Mouse (Mus musculus): ENCODE measurements around the gene Als2.

The Als2 gene

DNA sequence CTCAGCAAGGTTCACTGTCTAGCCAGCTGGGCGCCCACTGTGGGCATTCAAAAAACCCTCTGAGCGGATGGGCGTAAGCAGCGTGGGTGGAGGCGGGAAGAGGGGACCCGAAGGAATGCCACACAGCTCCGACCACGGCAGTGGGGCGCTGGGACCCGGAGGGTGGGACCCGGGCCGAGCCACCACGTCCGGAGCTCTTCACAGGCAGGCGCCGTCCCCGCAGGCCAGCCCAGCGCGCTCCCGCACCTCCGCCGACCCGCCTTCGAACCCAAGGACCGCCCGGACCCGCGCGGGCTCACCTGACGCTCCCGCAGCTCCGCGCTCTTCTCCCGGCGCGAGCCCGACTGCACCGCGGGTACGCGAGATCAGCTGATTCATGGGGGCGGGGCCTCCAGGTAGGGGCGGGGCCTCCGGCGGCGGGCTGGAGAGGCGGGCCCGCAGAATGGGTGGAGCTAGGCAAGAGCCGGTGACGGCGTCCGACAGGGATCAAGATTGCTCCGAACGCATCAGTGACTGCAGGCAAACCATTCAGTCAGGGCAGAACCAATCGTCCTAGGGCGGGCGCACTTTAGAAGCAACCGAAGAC is at the start of gene Als2:
Als2 (minus strand) TSS at position 376 of the 586 bp plus-strand sequence.
- peak; percentile 96 for DNase-seq (ENCODE audit: extremely low read depth, insufficient read length, low spot score)

DNA sequence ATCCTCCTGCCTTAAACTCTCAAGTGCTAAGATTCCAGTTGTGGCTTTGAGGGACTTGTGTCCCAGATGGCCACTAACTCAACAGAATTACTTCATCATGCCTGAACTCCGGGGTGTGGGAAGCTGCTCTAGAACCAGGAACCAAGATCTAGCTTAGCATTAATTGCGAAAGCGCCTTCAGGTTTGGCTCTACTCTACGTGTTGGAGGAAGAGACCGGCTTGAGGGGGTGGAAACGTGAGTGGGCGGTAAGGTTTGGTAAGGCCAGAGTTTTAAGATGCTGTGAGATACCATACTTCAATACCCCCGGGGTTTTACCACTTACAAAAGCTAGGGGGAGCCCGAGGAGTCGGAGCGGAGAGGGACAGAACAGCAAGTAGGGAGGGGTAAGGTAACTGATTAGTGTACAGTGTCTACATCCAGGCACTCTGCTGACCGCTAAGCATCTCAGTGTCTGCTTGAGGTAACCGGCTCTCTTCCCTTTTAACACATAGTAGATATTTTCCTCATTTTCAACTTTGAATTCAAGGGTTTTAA is 49.4 kb upstream of the Als2 start:
- no peak for DNase-seq (ENCODE audit: extremely low read depth, insufficient read length, low spot score)

DNA sequence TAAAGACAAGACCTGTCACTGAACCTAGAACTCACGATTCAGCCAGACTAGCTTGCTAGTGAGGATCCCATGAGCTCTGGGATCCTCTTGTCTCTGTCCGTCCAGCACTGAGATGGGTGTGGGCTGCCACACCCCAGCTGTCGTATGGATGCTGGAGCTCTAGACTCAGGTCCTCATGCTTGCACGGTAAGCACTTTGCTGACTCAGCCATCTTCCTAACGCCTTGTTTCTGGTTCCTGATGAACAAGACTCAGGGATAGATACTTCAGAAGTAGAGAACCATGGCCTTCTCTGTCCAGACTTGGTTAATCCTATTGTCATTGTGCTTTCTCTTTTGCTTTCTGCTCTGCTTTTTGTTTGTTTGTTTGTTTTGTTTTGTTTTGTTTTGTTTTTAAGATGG is 48.8 kb upstream of the Als2 start:
- no peak for DNase-seq (ENCODE audit: extremely low read depth, insufficient read length, low spot score)

DNA sequence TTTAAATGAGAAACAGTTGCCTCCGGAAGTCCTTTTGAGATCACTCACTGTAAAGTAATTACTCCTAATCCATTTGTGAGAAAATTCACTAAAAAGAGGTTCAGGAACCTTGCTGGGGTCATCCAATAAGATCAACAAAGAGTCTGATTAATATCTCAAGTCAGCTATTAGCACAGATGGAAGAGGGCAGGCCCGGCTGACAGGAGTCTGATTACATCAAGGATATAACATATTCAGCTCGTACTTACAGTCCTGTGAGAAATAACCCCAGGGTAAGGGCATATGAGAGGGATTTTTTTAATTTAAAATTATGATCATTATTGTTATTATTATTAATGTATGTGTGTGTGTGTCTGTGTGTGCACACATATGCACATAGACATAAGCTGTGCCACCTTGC is 35.2 kb upstream of the Als2 start:
- DNase-seq (ENCODE audit: extremely low read depth, insufficient read length, low spot score), result no peak

DNA sequence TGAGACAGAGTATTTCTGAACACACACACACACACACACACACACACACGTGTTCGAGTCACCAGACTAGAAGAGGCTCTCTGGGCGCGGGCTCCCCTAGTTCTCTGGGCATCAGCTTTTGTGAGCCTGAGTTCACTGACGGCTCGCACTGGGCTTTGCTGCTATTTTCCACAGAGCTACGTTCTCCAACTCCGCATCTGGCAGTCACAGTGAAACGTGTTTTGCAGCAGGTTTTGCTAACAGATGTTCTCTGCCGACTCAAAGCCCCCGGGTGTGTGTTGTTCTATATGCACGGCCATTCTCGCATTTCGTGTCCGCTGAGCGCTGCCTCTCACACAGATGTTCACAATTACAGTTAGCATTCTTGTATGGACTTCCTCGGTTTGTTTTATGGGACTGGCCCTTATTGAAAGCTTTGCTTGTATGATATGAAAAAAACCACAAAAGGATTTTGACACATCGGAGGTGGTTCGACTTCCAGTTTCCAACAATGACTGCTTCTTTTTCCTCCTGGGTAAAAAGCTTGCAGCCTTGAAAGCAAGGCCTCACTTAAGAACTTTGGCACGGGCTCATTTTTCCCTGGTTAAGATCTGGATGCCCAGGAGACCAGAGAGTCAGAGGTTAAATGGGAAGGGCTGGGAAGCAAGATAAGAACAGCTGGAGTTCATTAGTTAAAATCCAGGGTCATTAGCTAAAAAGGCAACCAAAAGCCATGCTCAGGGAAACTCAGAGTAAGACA is 33.1 kb upstream of the Als2 start:
- DNase-seq (ENCODE audit: extremely low read depth, insufficient read length, low spot score), result no peak

GRCm38 (mm10) chr1:59269466-59269865 is 32.4 kb upstream of the Als2 start:
- DNase-seq (ENCODE audit: extremely low read depth, insufficient read length, low spot score), result no peak

- DNase-seq (ENCODE audit: extremely low read depth, insufficient read length, low spot score), result no peak
Measured at GRCm38 (mm10) chr1:59268931-59269330, 31.9 kb upstream of the Als2 start.

- DNase-seq (ENCODE audit: extremely low read depth, insufficient read length, low spot score), result no peak
Measured at GRCm38 (mm10) chr1:59257736-59258135, 20.7 kb upstream of the Als2 start.

DNA sequence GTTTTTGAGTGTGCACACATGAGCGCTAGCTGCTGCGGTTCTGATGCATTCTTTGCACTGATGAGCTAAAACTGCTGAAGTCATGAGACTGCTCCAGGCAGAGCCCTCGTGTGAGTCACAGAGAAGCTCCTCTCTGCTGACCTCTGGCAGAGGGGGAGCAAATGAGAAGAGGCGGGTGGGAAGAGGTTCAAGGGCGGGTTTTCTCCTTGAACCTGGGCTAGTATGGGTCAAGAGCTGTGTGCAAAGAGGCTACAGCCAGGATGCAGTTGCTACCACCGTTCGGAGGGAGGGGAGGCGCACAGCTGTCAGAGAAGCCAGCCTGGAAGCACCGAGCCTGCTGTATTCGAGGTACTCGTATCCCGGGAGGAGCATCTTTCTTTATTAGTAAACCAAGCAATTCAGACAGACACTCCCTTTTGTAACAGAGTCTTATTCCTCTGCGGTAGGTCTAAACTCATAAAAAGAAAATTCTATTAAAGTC is 19.8 kb upstream of the Als2 start, which contains the start of gene Cdk15:
Cdk15 (plus strand) TSS at position 156 of the 481 bp plus-strand sequence.
- peak; percentile 47 for DNase-seq (ENCODE audit: extremely low read depth, insufficient read length, low spot score)

GRCm38 (mm10) chr1:59253301-59253909 is 16.4 kb upstream of the Als2 start:
- no peak for DNase-seq (ENCODE audit: extremely low read depth, insufficient read length, low spot score)

DNA sequence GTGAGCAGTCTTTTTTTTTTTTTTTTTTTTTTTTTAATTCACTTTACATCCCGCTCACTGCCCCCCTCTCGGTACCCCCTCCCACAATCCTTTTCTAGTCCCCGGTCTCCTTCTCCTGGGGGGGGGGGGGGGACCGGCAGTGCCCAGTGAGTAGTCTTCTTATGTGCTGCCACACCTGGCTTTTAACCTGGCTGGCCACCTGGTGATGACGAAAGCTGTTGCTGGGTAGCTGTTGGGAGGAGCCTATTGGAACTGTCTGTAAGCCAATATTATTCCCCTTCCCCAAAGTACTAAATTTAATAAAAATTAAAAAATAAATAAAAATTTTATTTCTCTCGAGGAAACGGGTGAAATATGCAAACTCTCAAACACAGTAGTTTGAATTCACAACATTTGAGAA is 15.7 kb upstream of the Als2 start:
- no peak for DNase-seq (ENCODE audit: extremely low read depth, insufficient read length, low spot score)

DNA sequence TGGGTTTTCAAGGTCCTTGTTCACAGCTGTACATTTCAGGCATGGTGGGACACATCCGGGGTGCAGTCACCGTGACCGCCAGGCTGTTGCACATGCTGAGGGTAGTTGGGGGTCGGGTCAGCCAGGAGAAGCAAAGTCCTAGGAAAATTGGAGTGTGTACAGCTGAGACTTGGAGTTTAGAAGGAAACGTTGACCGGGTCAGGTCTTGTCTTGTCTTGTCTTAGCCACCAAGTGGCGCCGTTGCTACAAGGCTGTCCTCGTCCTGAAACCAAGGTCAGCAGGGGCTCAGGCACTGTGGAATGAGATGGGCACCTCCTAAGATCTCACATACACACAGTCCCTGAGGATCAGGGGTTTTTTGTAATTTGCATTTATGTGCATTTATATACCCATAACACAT is 10.6 kb upstream of the Als2 start:
- peak; percentile 6 for DNase-seq (ENCODE audit: extremely low read depth, insufficient read length, low spot score)

- DNase-seq (ENCODE audit: extremely low read depth, insufficient read length, low spot score), result no peak
Measured at GRCm38 (mm10) chr1:59243770-59244169, 6.7 kb upstream of the Als2 start.

DNA sequence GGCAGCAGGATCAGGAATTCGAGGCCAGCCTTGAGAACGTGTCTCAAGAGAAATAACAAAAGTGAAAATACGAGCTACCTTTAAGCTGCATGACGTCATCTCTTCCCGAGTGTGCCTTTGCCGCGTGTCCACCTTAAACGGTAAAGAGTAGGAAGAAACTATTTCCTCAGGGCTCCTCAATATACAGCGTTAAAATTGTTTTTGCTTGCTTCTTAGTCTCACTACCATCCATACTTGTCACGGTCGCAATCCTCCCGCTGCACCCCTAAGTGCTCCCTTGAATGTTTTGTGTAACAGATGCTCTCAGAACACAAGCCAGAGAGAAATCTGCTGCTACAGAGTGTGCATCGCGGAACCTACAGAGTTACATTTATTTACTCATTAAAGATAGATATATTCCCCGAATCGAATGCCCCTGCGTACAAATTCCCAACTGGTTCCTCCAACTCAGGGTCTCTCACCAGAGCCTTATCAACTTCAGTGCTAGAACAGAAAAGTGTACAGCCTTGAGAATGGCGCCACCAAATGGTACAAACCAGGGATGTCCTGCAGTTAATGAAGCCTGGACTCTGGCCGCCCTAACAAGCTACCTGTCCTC is 682 bp upstream of the Als2 start:
- DNase-seq (ENCODE audit: extremely low read depth, insufficient read length, low spot score), result peak; percentile 39

GRCm38 (mm10) chr1:59229187-59229586 is 7.8 kb downstream of the Als2 start:
- no peak for DNase-seq (ENCODE audit: extremely low read depth, insufficient read length, low spot score)

GRCm38 (mm10) chr1:59228552-59228951 is 8.5 kb downstream of the Als2 start:
- DNase-seq (ENCODE audit: extremely low read depth, insufficient read length, low spot score), result no peak

DNA sequence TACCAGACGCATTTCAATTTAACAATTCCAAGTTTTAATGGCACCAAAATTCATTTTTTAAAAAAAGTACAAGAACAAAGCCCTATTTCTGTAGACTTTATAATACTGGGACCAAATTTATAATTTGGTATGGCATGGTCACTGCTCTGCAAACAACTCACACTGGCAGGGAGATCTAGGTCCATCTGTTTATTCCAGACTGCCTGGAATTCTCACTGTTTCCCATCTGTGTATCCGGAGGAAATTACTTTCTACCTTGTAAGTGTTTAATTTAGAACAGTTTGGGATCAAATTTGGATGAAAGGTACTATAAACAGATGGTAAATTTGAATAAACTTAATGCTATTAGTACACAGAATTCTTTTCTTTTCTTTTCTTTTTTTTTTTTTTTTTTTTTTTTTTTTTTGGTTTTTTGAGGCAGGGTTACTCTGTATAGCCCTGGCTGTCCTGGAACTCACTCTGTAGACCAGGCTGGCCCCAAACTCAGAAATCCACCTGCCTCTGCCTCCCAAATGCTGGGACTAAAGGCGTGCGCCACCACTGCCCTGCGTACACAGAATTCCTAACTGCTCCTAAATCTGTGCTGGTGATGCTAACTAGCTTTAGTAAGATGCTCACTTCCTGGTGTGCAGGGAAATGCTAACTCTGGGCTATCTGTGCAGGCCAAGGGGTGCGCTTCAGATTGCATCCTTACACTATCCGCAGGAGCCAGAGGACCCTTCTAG is 14.8 kb downstream of the Als2 start:
- DNase-seq (ENCODE audit: extremely low read depth, insufficient read length, low spot score), result no peak

DNA sequence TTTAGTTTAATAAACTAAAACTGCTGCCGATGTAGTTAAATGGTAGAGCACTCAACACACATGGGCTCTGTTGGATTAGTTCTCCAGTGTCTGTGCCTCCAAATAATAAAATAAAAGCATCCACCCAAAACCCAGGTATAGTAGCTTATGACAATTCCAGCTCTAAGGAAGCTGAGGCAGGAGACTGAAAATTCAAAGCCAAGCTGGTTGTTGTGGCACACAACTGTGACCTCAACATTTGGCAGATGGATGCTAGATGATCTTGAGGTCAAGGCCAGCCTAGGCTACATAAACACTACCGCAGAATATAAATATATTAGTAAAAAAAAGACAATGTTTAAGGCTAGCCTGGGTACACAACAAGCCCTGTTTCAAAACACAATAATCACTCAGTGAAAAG is 15.4 kb downstream of the Als2 start:
- no peak for DNase-seq (ENCODE audit: extremely low read depth, insufficient read length, low spot score)

DNA sequence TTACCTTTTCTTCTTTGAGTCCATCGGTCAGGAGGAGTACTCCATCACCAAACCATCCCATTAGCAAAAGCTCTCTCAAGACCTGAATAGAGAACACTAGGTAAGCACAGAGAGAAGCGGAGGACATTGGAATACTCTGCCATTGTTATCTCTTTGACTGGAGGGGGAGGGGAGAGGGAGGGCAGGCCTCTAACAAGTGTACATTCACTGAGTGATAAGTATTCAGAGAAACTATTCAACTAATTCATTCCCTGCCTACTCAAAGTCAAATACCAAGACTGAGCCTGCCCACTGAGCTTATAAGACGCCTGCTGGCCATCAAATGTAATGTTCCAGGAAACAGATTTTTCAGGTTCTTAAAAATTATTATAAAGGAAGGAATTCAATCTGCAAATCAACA is 16.7 kb downstream of the Als2 start:
- DNase-seq (ENCODE audit: extremely low read depth, insufficient read length, low spot score), result no peak

DNA sequence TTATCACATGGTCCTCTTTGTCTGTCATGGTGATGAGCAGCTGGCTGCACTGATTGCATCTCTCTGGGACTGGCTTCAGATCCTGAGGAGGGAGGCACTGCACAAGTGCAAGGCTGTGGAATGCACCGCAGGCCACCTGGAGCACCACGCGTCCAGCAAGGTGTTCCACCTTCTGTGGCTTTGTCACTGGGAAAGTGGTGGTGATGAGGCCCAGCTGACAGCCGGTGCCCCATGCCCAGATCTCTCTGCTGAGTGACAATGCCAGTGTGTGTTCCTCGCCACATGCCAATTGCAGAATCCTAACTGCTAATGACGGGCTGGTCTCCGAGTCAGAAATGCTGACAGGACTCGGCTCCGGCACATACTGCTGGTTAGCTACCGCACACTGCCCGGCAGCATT is 21.6 kb downstream of the Als2 start:
- no peak for DNase-seq (ENCODE audit: extremely low read depth, insufficient read length, low spot score)

DNA sequence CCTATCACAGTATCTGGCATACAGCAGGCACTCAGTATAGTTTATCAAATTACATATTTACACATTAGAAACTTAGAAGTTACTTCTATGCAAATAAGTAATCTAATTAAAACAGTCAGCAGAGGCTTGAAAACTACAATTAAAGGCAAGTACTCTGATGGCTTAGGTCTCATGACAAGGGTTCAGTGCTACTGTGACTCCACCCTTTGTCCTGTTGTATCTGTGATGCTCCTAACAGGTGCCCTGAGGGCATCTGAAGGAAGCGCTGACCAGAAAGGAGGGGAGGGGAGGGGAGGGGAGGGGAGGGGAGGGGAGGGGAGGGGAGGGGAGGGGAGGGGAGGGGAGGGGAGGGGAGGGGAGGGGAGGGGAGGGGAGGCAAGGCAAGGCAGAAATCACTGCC is 24.1 kb downstream of the Als2 start:
- DNase-seq (ENCODE audit: extremely low read depth, insufficient read length, low spot score), result no peak

Data from 3134 (cell line).